10 mouse cellular contexts compared by ENCODE assay signal in the genomic region with DNA sequence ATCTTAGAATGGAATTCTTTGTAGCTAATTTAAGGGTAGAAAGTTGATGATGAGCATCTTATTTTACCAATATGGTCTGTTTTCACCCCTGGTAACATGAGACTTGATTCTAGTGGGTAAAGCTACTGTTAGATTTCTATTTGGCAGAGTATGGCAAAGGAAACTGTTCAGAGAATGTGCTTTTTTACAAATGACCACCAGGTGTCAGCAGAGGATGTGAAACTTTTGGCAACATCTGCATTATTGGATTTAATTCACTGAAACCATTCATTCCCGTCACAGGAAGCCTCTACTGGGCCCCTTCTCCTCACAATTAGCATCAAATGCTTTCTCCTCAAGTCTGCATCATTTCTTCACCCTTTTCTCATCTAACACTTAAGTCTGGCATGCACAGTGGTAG.
DNase-seq lines count a peak whose midpoint lies in the region; ATAC-seq and TF ChIP-seq lines count a peak whose summit lies in the region.
"Had no signal": no experiment of that assay in that cellular context is flagged by ENCODE, and none has a peak within 500 bp of the region (broad histone marks: within the 10 kb centered on the region; RNA-seq: fewer than 3 reads in every experiment).

No protein-coding gene starts in this region.

- no peak for ATAC-seq in intestine, embryonic 16.5 days

- no peaks in the 10 kb centered on the region for H3K36me3 ChIP-seq in kidney, adult 2 months (ENCODE audit: control insufficient read depth, insufficient read depth, low read length)
- H3K36me3 ChIP-seq in ES-Bruce4 (ENCODE audit: control insufficient read depth, insufficient read depth, low read length, poor library complexity, severe bottlenecking) = no peaks in the 10 kb centered on the region
- no peaks in the 10 kb centered on the region for H3K36me3 ChIP-seq in intestine, embryonic 16.5 days (ENCODE audit: control insufficient read depth, insufficient read depth, low read length)
- H3K36me3 ChIP-seq: liver, embryonic 15.5 days had no signal

- TF ChIP-seq EP300 in ES-Bruce4 (IDR thresholded peaks at IDR 0.05; ENCODE audit: insufficient read depth, low read depth, low read length) = no peak

- H3K4me1 ChIP-seq in kidney, adult 2 months (ENCODE audit: control insufficient read depth, insufficient read depth, low read length) = no peaks in the 10 kb centered on the region
- no peaks in the 10 kb centered on the region for H3K4me1 ChIP-seq in ES-Bruce4 (ENCODE audit: control insufficient read depth, insufficient read depth, low read length)
- H3K4me1 ChIP-seq in intestine, embryonic 16.5 days (ENCODE audit: control insufficient read depth, insufficient read depth, low read length) = 0 out of 2 replicates have a peak, but pooled peaks cover 5% of the 10 kb centered on the region
- H3K4me1 ChIP-seq: liver, embryonic 15.5 days had no signal

- TF ChIP-seq POLR2A in kidney, adult 2 months (IDR thresholded peaks at IDR 0.05; ENCODE audit: low read depth, low read length) = no peak
- no peak for TF ChIP-seq POLR2A in ES-Bruce4 (IDR thresholded peaks at IDR 0.05; ENCODE audit: insufficient read depth, low read length)

- no peaks in the 10 kb centered on the region for H3K27me3 ChIP-seq in kidney, adult 2 months (replicated peaks; ENCODE audit: control insufficient read depth, insufficient read depth, low read length)
- no peaks in the 10 kb centered on the region for H3K27me3 ChIP-seq in ES-Bruce4 (ENCODE audit: control insufficient read depth, insufficient read depth, low read length, poor library complexity, severe bottlenecking)
- no peaks in the 10 kb centered on the region for H3K27me3 ChIP-seq in intestine, embryonic 16.5 days (replicated peaks; ENCODE audit: control insufficient read depth, insufficient read depth, low read length)
- H3K27me3 ChIP-seq: liver, embryonic 15.5 days had no signal

- H3K9me3 ChIP-seq in ES-Bruce4 (replicated peaks; ENCODE audit: control insufficient read depth, insufficient read depth, low read length, poor library complexity, severe bottlenecking) = no peaks in the 10 kb centered on the region
- H3K9me3 ChIP-seq in intestine, embryonic 16.5 days (ENCODE audit: control insufficient read depth, low read length) = no peaks in the 10 kb centered on the region
- H3K9me3 ChIP-seq: liver, embryonic 15.5 days had no signal

- TF ChIP-seq CTCF in kidney, adult 2 months (conservative IDR thresholded peaks at IDR 0.05; ENCODE audit: insufficient read depth, insufficient read length, low read depth, low read length) = 0 out of 2 replicates have a peak, but pooled peaks have one; percentile 23
- peak; percentile 4 for TF ChIP-seq CTCF in ES-Bruce4 (IDR thresholded peaks at IDR 0.05; ENCODE audit: low read depth, low read length)

- WGBS in kidney, adult 2 months = 0% methylated on average over 1 of the region's 1 CpGs
- WGBS in intestine, embryonic 16.5 days = 26% methylated on average over 1 of the region's 1 CpGs

- peak; percentile 46 for DNase-seq in kidney, adult 2 months
- DNase-seq in kidney, adult 18-20 months = no peak
- DNase-seq in A20 (ENCODE audit: low read depth, low spot score) = peak; percentile 13
- DNase-seq in heart, postnatal 4 days = peak; percentile 15
- peak; percentile 1 for DNase-seq in thymus, postnatal 25 days
- DNase-seq in adrenal gland, postnatal 25 days = no peak

- H3K9ac ChIP-seq in ES-Bruce4 (ENCODE audit: low read depth, poor library complexity, severe bottlenecking) = no peak overlapping the region
- no peak overlapping the region for H3K9ac ChIP-seq in intestine, embryonic 16.5 days (ENCODE audit: low read depth, low read length)
- H3K9ac ChIP-seq: liver, embryonic 15.5 days had no signal

- H3K4me3 ChIP-seq in kidney, adult 2 months (ENCODE audit: insufficient read depth, low read depth, low read length) = no peak overlapping the region
- H3K4me3 ChIP-seq in ES-Bruce4 (ENCODE audit: low read depth, low read length) = no peak overlapping the region
- H3K4me3 ChIP-seq in intestine, embryonic 16.5 days (ENCODE audit: low read length) = no peak overlapping the region
- H3K4me3 ChIP-seq: erythroblast, embryonic 14.5 days; liver, embryonic 15.5 days had no signal

- no peak overlapping the region for H3K27ac ChIP-seq in kidney, adult 2 months (ENCODE audit: insufficient read depth, low read depth, low read length)
- no peak overlapping the region for H3K27ac ChIP-seq in ES-Bruce4 (ENCODE audit: insufficient read depth, low read length)
- H3K27ac ChIP-seq in intestine, embryonic 16.5 days (ENCODE audit: low read length) = no peak overlapping the region
- H3K27ac ChIP-seq: liver, embryonic 15.5 days had no signal

- H3K4me2 ChIP-seq in intestine, embryonic 16.5 days (ENCODE audit: low read depth, low read length) = no peak overlapping the region
- H3K4me2 ChIP-seq: liver, embryonic 15.5 days had no signal

Comparison
In these comparisons a context has a peak if more than half of its experiments do, and no peak if none do; other contexts are left out.
1. DNase-seq: peak in kidney, adult 2 months (single experiment), A20 (single experiment), heart, postnatal 4 days (single experiment) and thymus, postnatal 25 days (single experiment); none in kidney, adult 18-20 months (single experiment) and adrenal gland, postnatal 25 days (single experiment).